Mouse (Mus musculus) layer of hippocampus, postnatal 25 days (tissue): ENCODE data around the gene Syt13. TPM values are rescaled to one million over a fixed set of nuclear protein-coding genes. Genes with fewer than 3 reads are reported as not detected.

ENCODE experiments used
- DNase-seq, 2 experiments: peaks; one replicate each; pipeline ENCODE4 v3.0.0; 2022; ENCODE audit warnings: mixed read lengths in 2 of 2, low spot score in 1 of 2; ENCODE audit errors: extremely low spot score in 1 of 2
- total RNA-seq, 2 experiments: library from RNA; stranded (reverse); gene quantifications; 2 replicates each; pipeline ENCODE4 v1.2.3; 2021

Gene Syt13
- total RNA-seq, result 100 to 1,000 TPM; 141 to 161 TPM

DNA sequence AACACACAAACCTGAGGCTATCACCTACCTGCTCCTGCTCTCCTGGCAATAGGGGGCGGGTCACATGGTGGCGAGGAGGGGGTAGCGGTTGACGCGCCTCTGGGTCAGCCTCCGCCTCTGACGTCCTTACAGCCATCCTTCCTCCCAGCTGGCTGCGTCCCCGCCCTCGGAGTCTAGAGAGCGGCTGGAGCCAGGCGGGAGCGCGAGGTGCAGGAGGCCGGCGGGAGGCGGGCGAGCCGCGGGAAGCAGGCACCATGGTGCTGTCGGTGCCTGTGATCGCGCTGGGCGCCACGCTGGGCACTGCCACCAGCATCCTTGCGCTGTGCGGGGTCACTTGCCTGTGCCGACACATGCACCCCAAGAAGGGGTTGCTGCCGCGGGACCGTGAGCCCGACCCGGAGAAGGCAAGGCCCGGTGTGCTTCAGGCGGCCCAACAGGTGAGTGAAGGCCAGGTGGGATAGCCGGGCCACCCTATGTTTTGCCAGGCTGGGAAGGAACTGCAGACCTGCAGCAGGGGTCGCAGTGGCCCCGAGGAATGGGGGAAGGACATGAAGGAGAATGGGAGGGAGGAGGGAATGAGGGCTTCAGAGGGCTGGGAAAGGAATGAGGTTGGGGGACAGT lies at the start of gene Syt13:
Gene Syt13 (plus strand): TSS at position 166 of the 621 bp plus-strand sequence.
- peak; percentile 58 to 64 for DNase-seq

GRCm38 (mm10) chr2:92866616-92867015 lies 48.3 kb upstream of the Syt13 start:
- DNase-seq, result no peak

DNA sequence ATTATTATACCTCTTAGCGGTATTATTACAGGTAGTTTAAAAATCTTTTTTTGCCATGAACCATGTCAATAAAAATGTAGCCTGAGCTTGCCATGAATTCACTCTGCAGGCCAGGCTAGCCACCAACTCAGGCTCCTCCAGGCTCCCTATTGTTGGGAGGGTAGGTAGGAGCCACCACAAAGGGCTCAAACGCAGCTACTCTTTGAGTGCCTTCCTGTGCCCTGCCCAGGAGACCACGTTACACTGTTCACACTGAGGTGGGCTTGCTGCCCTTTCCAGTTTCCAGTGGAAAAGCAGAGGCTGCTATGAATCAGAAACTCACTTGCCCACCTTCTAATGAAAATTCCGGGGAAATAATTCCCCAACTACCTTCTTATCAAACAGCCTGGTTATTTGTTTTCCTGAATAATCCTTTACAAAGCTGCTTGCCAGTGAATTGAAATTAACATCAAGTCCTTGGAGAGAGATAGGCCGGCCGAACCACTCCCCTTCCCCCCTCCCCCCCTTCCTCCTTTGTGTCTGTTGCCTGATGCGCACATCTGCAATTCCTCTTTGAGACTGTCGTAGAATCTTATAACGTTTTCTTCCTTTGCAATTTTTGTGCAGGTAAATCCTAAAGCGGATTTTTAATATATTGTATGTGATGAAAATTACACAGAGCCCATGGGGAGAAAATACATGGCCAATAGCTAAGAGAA lies 44.6 kb upstream of the Syt13 start:
- no peak for DNase-seq

GRCm38 (mm10) chr2:92871093-92871686 lies 43.7 kb upstream of the Syt13 start:
- DNase-seq, result no peak

GRCm38 (mm10) chr2:92872652-92873051 lies 42.2 kb upstream of the Syt13 start:
- DNase-seq, result no peak

DNA sequence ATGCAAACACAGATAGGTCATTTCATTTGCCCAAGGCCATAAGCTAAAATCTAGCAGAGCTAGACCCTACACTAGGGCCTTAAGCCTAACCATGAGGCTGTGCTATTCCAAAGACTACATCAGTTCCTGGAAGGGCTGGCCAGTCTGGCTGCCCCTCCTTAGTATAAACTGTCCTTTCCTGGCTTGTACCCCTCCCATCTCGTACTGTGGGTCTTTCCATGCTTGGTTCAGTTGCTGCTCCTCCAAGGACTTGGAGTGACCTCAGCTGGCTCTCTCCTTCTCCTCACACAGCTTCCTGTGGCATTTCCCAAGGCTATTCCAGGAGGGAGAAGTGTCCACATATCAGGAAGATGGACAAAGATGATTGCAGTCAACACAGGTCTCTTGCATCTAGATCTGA lies 40.3 kb upstream of the Syt13 start:
- no peak for DNase-seq

- no peak for DNase-seq
These were observed 37.4 kb upstream of the Syt13 start for GRCm38 (mm10) chr2:92877488-92877887.

- peak; percentile 46 to 70 for DNase-seq
These were observed 31.6 kb upstream of the Syt13 start for GRCm38 (mm10) chr2:92883039-92883911.

DNA sequence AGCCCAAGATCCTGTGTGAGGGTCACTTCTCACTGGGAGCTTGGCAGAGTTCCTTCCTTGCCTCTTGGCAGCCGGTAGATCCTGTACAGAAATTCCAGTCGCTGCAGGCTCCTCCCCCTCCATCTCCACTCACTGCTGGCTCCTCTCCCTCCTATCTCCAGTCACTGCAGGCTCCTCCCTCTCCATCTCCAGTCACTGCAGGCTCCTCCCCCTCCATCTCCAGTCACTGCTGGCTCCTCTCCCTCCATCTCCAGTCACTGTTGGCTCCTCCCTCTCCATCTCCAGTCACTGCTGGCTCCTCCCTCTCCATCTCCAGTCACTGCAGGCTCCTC lies 31.0 kb upstream of the Syt13 start:
- no peak for DNase-seq

DNA sequence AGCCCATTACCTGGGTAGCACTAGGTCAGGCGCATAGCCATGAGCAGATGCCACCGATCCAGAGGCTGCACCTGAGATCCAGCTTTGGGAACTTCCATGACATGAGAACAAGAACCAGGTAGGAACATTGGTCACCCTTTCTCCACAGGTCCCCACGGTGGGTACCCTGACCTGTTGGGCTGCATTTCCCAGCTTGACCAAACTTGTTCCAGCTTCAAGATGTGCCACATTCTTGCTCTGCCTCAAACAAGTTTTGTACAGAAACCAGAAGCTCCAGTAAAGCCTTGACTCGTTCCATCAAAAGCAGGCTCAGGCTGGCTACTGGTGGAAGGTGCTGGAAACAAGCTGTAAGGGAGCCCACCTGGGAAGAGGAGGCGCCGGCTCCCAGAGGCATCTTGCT lies 29.9 kb upstream of the Syt13 start:
- DNase-seq, result no peak

DNA sequence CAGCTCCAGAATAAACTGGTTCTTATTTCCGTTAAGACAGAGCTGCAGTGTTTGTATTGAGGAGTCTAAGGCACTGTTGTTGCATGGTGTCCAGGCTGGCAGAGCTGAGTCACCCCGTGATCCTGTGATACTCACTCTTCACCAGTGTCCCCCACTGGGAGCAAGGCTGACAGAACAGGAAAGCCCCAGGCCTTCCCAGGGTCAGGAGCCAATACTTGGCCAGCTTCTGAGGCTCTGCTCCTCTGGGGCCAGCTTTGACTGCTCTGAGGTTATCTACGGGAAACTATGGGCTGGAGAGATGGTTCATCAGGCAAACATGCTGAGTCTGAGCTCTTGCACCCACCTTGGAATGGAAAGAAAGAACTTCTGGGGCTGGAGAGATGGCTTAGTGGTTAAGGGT lies 28.0 kb upstream of the Syt13 start:
- no peak for DNase-seq

- no peak for DNase-seq
These were observed 22.4 kb upstream of the Syt13 start for GRCm38 (mm10) chr2:92892524-92892923.

DNA sequence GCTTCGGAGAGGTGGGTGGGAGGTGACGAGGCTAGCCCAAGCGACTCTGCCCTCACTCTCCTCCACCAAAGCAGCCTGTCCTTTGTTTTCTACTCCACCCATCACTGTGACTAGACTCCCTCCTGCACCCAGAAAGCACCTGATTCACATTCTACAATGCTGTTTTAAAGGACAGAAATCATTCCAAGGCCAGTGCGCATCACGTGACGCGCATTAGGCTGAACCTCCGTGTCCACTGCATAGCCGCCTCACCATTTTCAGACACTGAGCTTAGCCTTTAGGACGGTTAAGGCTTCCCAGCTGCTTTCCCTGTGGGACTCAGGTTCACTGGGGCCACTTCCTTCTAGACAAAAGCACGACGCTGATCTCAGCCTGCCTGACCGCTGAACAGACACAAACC lies 11.2 kb upstream of the Syt13 start:
- no peak for DNase-seq

GRCm38 (mm10) chr2:92904307-92904859 lies 10.5 kb upstream of the Syt13 start:
- DNase-seq, result peak in 1 of 2 experiments; percentile 58

- DNase-seq, result no peak
These were observed 4.5 kb upstream of the Syt13 start for GRCm38 (mm10) chr2:92910371-92910770.

GRCm38 (mm10) chr2:92912312-92912711 lies 2.6 kb upstream of the Syt13 start:
- no peak for DNase-seq

GRCm38 (mm10) chr2:92913295-92913694 lies 1.6 kb upstream of the Syt13 start:
- DNase-seq, result no peak

- DNase-seq, result no peak
These were observed 1.0 kb downstream of the Syt13 start for GRCm38 (mm10) chr2:92915659-92916631.

DNA sequence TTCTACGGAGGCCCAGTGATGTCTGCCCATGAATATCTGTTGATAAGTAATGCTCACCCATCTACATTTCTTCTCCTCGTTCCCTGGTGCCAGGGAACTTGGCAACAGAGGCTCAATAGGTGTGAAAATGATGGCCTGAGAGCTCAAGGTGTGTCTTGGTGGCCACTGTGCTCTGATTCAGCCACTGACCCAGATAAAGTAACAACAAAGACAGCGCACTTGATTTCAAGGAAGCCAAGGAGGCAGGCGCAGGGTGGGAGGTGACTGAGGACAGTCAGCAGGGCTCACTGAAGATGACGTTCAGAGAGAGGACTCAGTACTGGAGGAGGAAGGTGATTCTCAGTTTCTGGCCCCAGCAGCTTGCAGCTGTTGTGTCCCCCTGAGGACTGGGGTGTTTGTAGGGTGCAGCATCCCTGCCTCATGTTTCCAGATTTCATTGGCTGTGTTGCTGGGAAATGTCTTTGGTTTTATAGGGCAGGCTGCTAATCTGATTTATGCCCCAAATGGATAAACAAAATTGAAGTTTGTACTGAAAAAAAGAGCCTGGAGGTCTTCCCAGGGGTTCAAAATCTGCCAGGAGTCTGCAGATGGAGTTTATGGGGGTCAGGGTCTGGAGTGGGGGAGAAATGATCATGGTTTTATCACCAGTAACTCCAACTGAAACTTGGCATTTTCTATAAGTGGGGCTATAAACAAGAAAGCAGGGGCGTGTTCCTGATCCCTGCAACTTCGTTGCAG lies 2.7 kb downstream of the Syt13 start:
- DNase-seq, result no peak
